Mouse (Mus musculus) embryonic fibroblast, embryonic 13.5 days (primary cell): Measurements from ENCODE around the gene Fndc4. TPM values are rescaled to one million over a fixed set of nuclear protein-coding genes. Genes with fewer than 3 reads are reported as not detected.

ENCODE experiments used
- H3K27ac ChIP-seq: 2 replicates; pipeline ENCODE4 v1.5.1; 2012; ENCODE audit warnings: low read length, control low read depth, inconsistent platforms; ENCODE audit not compliant: insufficient read depth
- H3K4me1 ChIP-seq: 2 replicates; pipeline ENCODE4 v1.6.1; 2011; ENCODE audit warnings: low read length; ENCODE audit not compliant: control insufficient read depth, insufficient read depth
- H3K4me3 ChIP-seq: 2 replicates; pipeline ENCODE4 v1.5.1; 2011; ENCODE audit warnings: mild to moderate bottlenecking, control low read depth, low read length; ENCODE audit not compliant: insufficient read depth
- CTCF ChIP-seq: IDR thresholded peaks from 2 replicates; pipeline ENCODE4 v1.5.1; 2011; ENCODE audit warnings: mild to moderate bottlenecking, control low read depth, low read length, moderate library complexity, borderline replicate concordance; ENCODE audit not compliant: insufficient read depth
- POLR2A ChIP-seq: IDR thresholded peaks from 2 replicates; pipeline ENCODE4 v1.6.1; 2011; ENCODE audit warnings: low read depth, mild to moderate bottlenecking, control low read depth, low read length, moderate library complexity
- polyA plus RNA-seq: library from polyadenylated mRNA; stranded (reverse); fragments of >200 nt; gene quantifications from 2 replicates; pipeline ENCODE4 v1.2.4, GENCODE M21; 2011; ENCODE audit warnings: low read depth; ENCODE audit not compliant: missing spikeins, insufficient read length

The Fndc4 gene
- polyA plus RNA-seq, 1 experiment = 34.0 TPM

DNA sequence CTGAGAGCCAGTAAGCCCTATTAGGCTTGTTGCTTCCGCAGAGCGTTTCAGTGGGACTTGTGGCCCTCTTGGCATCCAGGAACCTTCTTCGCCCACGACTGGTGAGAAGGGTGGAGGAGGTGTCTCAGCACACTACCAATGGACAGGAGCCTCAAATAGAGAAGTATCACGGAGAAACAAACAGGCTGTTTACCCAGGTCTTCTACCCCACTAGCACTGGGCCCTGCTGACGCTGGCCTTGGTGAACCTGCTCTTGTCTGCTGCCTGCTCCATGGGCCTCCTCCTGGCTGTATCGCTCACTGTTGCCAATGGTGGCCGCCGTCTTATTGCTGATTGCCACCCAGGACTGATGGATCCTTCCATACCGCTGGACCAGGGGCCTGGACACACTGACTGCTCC, 43.7 kb downstream of the Fndc4 start:
- TF ChIP-seq CTCF (no peak), POLR2A (no peak)
- no peak overlapping the region for H3K4me3 ChIP-seq
- H3K27ac ChIP-seq = no peak overlapping the region
- H3K4me1 ChIP-seq = no peaks in the 10 kb centered on the region

DNA sequence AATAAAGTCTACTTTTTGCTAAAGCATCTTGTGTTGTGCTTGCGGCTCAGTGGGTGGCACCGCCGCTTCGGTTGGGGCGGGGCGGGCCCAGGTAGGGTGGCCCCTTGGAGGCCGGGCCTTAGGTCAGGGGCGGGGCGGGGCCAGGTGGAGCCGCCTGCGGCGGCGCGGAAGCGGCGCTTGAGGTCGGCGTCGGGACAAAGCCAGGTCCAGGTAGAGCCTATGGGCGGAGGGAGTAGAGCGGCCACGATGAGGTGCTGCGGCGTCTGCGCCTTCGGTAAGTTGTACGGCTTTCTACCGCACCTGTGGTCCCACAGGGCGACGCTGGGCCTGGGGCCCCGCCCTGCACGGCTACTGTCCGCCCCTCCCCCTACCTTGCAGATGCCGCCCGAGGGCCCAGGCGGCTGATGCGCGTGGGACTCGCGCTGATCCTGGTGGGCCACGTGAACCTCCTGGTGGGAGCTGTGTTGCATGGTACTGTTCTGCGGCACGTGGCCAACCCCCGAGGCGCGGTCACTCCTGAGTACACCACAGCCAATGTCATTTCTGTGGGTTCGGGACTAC, 44.3 kb downstream of the Fndc4 start, which contains the start of gene Krtcap3:
Gene Krtcap3, plus strand, starts transcription at position 151 of the 561 bp plus-strand sequence.
- TF ChIP-seq POLR2A = no peak
- TF ChIP-seq CTCF = no peak
- H3K4me3 ChIP-seq = no peak within 1 kb of the TSS
- H3K27ac ChIP-seq = no peak within 1 kb of the TSS
- no peaks in the 10 kb centered on the region for H3K4me1 ChIP-seq

DNA sequence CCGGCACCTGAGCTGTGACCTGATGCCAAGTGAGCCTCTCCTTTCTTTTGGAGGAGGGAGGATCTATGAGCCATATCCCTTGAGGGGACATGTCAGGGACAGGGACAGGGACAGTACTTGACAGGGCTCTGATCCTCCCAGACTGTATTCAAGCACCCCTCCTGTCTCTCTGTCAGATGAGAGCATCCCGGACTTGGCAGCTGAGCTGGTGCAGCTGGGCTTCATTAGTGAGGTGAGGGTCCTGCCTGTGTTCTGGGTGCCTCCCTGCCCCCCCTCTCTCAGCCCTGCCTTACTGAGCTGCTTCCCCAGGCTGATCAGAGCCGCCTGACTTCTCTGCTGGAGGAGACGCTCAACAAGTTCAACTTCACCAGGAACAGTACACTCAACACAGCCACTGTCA, 45.2 kb downstream of the Fndc4 start:
- TF ChIP-seq POLR2A (no peak), CTCF (no peak)

More for the DNA sequence above, 45.2 kb downstream of the Fndc4 start:
- Histone ChIP-seq H3K4me3 (no peak overlapping the region), H3K27ac (no peak overlapping the region), H3K4me1 (no peaks in the 10 kb centered on the region)

Other genes with a start within 250 kb of the Fndc4 start
- gene Atraid, start 247.8 kb downstream of the Fndc4 start, polyA plus RNA-seq = 97.2 and 110 TPM in 2 replicates
- 3.3 and 6.2 TPM in 2 replicates for gene Slc5a6, start 247.2 kb downstream of the Fndc4 start, polyA plus RNA-seq
- gene Cad, start 241.3 kb downstream of the Fndc4 start, polyA plus RNA-seq = 32.6 and 39.5 TPM in 2 replicates
- gene Dnajc5g, start 189.8 kb downstream of the Fndc4 start, polyA plus RNA-seq = not detected in 2 replicates
- gene Slc30a3, start 187.8 kb downstream of the Fndc4 start, polyA plus RNA-seq = not detected in 2 replicates
- gene Trim54, start 179.4 kb downstream of the Fndc4 start, polyA plus RNA-seq = not detected in 2 replicates
- gene Ucn, start 157.3 kb downstream of the Fndc4 start, polyA plus RNA-seq = not detected in 2 replicates
- gene Mpv17, start 141.8 kb downstream of the Fndc4 start, polyA plus RNA-seq = 54.0 and 57.7 TPM in 2 replicates
- gene Gm29609, start 116.2 kb downstream of the Fndc4 start, polyA plus RNA-seq = 2.7 and 3.8 TPM in 2 replicates
- gene Gtf3c2, start 115.9 kb downstream of the Fndc4 start, polyA plus RNA-seq = 51.0 and 69.2 TPM in 2 replicates
- gene Snx17, start 102.9 kb downstream of the Fndc4 start, polyA plus RNA-seq = 91.9 and 113 TPM in 2 replicates
- 19.8 and 21.6 TPM in 2 replicates for gene Eif2b4, start 102.7 kb downstream of the Fndc4 start, polyA plus RNA-seq
- 18.6 and 20.3 TPM in 2 replicates for gene Zfp513, start 93.8 kb downstream of the Fndc4 start, polyA plus RNA-seq
- gene Ppm1g, start 75.4 kb downstream of the Fndc4 start, polyA plus RNA-seq = 131 and 132 TPM in 2 replicates
- 93.5 and 115 TPM in 2 replicates for gene Nrbp1, start 55.2 kb downstream of the Fndc4 start, polyA plus RNA-seq
- gene Gm9970, start 54.8 kb downstream of the Fndc4 start, polyA plus RNA-seq = not detected in 2 replicates
- 0.81 and 1.4 TPM in 2 replicates for gene Krtcap3, start 44.4 kb downstream of the Fndc4 start, polyA plus RNA-seq
- 37.4 and 37.6 TPM in 2 replicates for gene Ift172, start 5.0 kb downstream of the Fndc4 start, polyA plus RNA-seq
- gene Gckr, start 1.4 kb upstream of the Fndc4 start, polyA plus RNA-seq = not detected in 2 replicates
- gene Zfp512, start 156.4 kb upstream of the Fndc4 start, polyA plus RNA-seq = 24.3 and 30.1 TPM in 2 replicates
- 0.26 TPM in 1 of 2 replicates, not detected in the other for gene 4930548H24Rik, start 189.7 kb upstream of the Fndc4 start, polyA plus RNA-seq
- gene Gpn1, start 198.7 kb upstream of the Fndc4 start, polyA plus RNA-seq = 24.9 and 32.9 TPM in 2 replicates
- 41.8 and 48.9 TPM in 2 replicates for gene Slc4a1ap, start 230.9 kb upstream of the Fndc4 start, polyA plus RNA-seq
- 15.0 and 16.3 TPM in 2 replicates for gene Supt7l, start 231.7 kb upstream of the Fndc4 start, polyA plus RNA-seq